Mouse (Mus musculus): ENCODE measurements at regions not wholly inside any gene's neighbourhood (a gene's known extent, or its start where the extent isn't known, plus 50 kb on each side); places are given as distances from the start of the nearest gene placed in this dataset.

- no peak for DNase-seq (ENCODE audit: low spot score in 2 of 2)
Observed at GRCm38 (mm10) chr17:45867727-45868126, 134.1 kb upstream of the 1600014C23Rik start.

GRCm38 (mm10) chr17:45866876-45867652 is 133.4 kb upstream of the 1600014C23Rik start:
- DNase-seq (ENCODE audit: low spot score in 2 of 2): no peak

- no peak for DNase-seq (ENCODE audit: low spot score in 2 of 2)
Observed at GRCm38 (mm10) chr17:45866346-45866745, 132.7 kb upstream of the 1600014C23Rik start.

GRCm38 (mm10) chr17:45865944-45866343 is 132.3 kb upstream of the 1600014C23Rik start:
- DNase-seq (ENCODE audit: low spot score in 2 of 2): no peak

GRCm38 (mm10) chr17:45863471-45864205 is 130.0 kb upstream of the 1600014C23Rik start:
- no peak for DNase-seq (ENCODE audit: low spot score in 2 of 2)

- no peak for DNase-seq (ENCODE audit: low spot score in 2 of 2)
Observed at GRCm38 (mm10) chr17:45863031-45863430, 129.4 kb upstream of the 1600014C23Rik start.

- DNase-seq (ENCODE audit: low spot score in 2 of 2): no peak
Observed at GRCm38 (mm10) chr17:45859441-45859840, 125.8 kb upstream of the 1600014C23Rik start.

- DNase-seq (ENCODE audit: low spot score in 2 of 2): no peak
Observed at GRCm38 (mm10) chr17:45853931-45854653, 120.4 kb upstream of the 1600014C23Rik start.

- DNase-seq (ENCODE audit: low spot score in 2 of 2): no peak
Observed at GRCm38 (mm10) chr17:45852402-45852801, 118.8 kb upstream of the 1600014C23Rik start.

- DNase-seq (ENCODE audit: low spot score in 2 of 2): no peak
Observed at GRCm38 (mm10) chr17:45851723-45852396, 118.2 kb upstream of the 1600014C23Rik start.

GRCm38 (mm10) chr17:45850976-45851375 is 117.3 kb upstream of the 1600014C23Rik start:
- DNase-seq (ENCODE audit: low spot score in 2 of 2): no peak

GRCm38 (mm10) chr17:45850174-45850573 is 116.5 kb upstream of the 1600014C23Rik start:
- no peak for DNase-seq (ENCODE audit: low spot score in 2 of 2)

- DNase-seq (ENCODE audit: low spot score in 2 of 2): no peak
Observed at GRCm38 (mm10) chr17:45848605-45849004, 115.0 kb upstream of the 1600014C23Rik start.

GRCm38 (mm10) chr17:45847701-45848378 is 114.2 kb upstream of the 1600014C23Rik start:
- DNase-seq (ENCODE audit: low spot score in 2 of 2): no peak

GRCm38 (mm10) chr17:45845832-45846231 is 112.2 kb upstream of the 1600014C23Rik start:
- no peak for DNase-seq (ENCODE audit: low spot score in 2 of 2)

GRCm38 (mm10) chr17:45836731-45837130 is 103.1 kb upstream of the 1600014C23Rik start:
- no peak for DNase-seq (ENCODE audit: low spot score in 2 of 2)

GRCm38 (mm10) chr17:45836253-45836652 is 102.6 kb upstream of the 1600014C23Rik start:
- no peak for DNase-seq (ENCODE audit: low spot score in 2 of 2)

- DNase-seq (ENCODE audit: low spot score in 2 of 2): no peak
Observed at GRCm38 (mm10) chr17:45834518-45835071, 101.0 kb upstream of the 1600014C23Rik start.

- no peak for DNase-seq (ENCODE audit: low spot score in 2 of 2)
Observed at GRCm38 (mm10) chr17:45830324-45830723, 96.7 kb upstream of the 1600014C23Rik start.

GRCm38 (mm10) chr17:45829571-45829970 is 95.9 kb upstream of the 1600014C23Rik start:
- no peak for DNase-seq (ENCODE audit: low spot score in 2 of 2)
